Mouse (Mus musculus) embryonic stem cell, embryonic (primary cell): ENCODE data around the gene Atp6v1e1.

Experiments
- CTCF ChIA-PET, 4 experiments: fragments of 300-600 bp in 2 of 4; fragments of 350-600 bp in 2 of 4; sonication (Branson Sonifier 250); formaldehyde crosslinking; loops; one replicate each; lab custom pipeline; 2022; ENCODE audit warnings: inconsistent platforms in 2 of 4; lab: Charles Lee
- POLR2A ChIA-PET, 4 experiments: fragments of 300-600 bp in 2 of 4; fragments of 350-600 bp in 2 of 4; sonication (Branson Sonifier 250); formaldehyde crosslinking; loops; one replicate each; lab custom pipeline; 2022; ENCODE audit warnings: antibody characterized with exemption in 4 of 4, inconsistent platforms in 1 of 4; lab: Charles Lee

Gene Atp6v1e1

DNA sequence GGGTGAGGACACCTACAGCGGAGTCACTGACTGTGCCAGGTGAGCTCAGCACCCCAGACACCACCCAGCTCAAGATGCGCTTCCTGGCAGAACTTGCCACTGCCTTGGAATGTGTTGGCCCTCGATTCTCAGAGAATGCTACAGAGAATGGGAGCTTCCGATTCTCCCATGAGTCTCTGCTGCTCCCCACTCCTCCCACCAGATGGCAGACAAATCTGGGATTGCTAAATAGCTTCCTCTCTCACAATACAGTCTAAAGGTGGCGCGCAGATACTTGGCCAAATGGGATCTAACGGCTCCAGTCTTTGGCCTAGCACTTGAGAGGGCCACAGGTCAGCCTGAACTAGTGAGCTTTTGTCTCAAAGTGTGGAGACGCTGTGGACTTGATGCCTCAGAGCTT is 29.6 kb downstream of the Atp6v1e1 start:
- ChIA-PET CTCF (interaction anchor here in 3 of 4 experiments (0.6 to 1.9 kb wide), 13 partner anchors 9 to 1790 kb away, joined by 3 to 7 read pairs (median 4); partner anchors contain the start of genes Atp6v1e1 (in 1 of the 3), Pex26 (in 1 of the 3) and Slc25a18 (in 1 of the 3)), POLR2A (interaction anchor here (0.6 to 6.2 kb wide), 30 partner anchors 10 to 275 kb away, joined by 3 to 45 read pairs (median 3); partner anchors contain the start of genes Atp6v1e1 (in 4 of the 4) and Slc25a18 (in 1 of the 4))

DNA sequence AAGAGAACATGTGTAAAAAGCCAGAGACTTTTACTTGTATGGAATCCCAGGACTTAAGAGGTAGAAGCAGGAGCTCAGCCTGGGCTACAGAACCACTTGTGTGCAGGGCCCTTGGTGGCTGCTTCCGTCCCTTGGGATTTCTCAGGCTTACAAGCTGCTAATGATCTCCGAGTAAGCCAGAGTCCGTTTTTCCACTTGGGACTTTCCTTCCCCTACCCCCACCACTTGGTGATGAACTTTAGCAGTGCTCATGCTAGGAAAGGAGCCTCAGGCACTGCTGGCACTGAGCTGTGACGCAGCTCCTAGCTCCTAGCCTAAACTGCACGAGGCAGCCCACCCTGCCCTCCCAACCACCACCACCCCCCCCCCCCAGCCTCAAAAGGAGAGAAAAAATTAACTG is 31.9 kb downstream of the Atp6v1e1 start:
- ChIA-PET CTCF (interaction anchor here in 3 of 4 experiments (0.6 to 0.9 kb wide), 5 partner anchors 17 to 718 kb away, joined by 3 to 5 read pairs (median 3); no protein-coding TSS in a partner anchor), POLR2A (interaction anchor here (0.5 to 1.5 kb wide), 17 partner anchors 8 to 835 kb away, joined by 3 to 10 read pairs (median 3); partner anchors contain the start of gene Atp6v1e1 (in 1 of the 4))

- ChIA-PET CTCF (interaction anchor here in 3 of 4 experiments (0.5 to 0.9 kb wide), 5 partner anchors 17 to 466 kb away, joined by 3 to 5 read pairs (median 4); no protein-coding TSS in a partner anchor), POLR2A (interaction anchor here (0.5 to 5.7 kb wide), 20 partner anchors 8 to 834 kb away, joined by 3 to 23 read pairs (median 3); partner anchors contain the start of gene Atp6v1e1 (in 2 of the 4))
These were observed 32.4 kb downstream of the Atp6v1e1 start for GRCm38 (mm10) chr6:120790153-120790552.

GRCm38 (mm10) chr6:120788904-120789303 is 33.7 kb downstream of the Atp6v1e1 start:
- CTCF ChIA-PET: interaction anchor here in 1 of 4 experiments (0.6 kb wide), 2 partner anchors 89 to 224 kb away, joined by 3 read pairs; no protein-coding TSS in a partner anchor

GRCm38 (mm10) chr6:120788068-120788607 is 34.5 kb downstream of the Atp6v1e1 start:
- POLR2A ChIA-PET: interaction anchor here in 2 of 4 experiments (0.5 to 5.7 kb wide), 12 partner anchors 8 to 45 kb away, joined by 3 to 36 read pairs (median 4); partner anchors contain the start of genes Atp6v1e1 (in 2 of the 2) and Slc25a18 (in 1 of the 2)
- CTCF ChIA-PET: no interaction called here

More at GRCm38 (mm10) chr6:120788904-120789303, 33.7 kb downstream of the Atp6v1e1 start:
- POLR2A ChIA-PET: interaction anchor here in 2 of 4 experiments (0.9 to 5.7 kb wide), 8 partner anchors 9 to 64 kb away, joined by 3 to 36 read pairs (median 4); partner anchors contain the start of genes Atp6v1e1 (in 1 of the 2) and Slc25a18 (in 1 of the 2)

DNA sequence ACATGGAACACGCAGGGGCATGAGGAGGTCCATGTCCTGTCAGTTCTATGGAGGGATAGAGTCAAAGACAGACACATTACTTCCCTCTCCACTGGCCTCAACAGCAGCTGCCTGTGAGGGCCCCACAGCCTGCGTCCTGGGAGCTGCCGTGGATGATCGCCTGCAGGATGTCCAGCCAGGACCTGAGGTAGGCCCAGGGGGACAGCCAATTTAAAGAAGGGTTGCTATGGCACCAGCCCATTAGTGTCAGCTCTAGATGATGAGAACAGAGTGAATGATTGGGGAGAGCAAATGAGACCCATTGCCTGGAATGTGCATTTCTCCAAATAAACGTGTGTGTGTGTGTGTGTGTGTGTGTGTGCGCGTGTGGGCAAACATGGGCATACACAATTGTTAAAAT is 38.2 kb downstream of the Atp6v1e1 start:
- CTCF ChIA-PET: interaction anchor here in 1 of 4 experiments (0.6 kb wide), 1 partner anchor 178 kb away, joined by 3 read pairs; no protein-coding TSS in a partner anchor

DNA sequence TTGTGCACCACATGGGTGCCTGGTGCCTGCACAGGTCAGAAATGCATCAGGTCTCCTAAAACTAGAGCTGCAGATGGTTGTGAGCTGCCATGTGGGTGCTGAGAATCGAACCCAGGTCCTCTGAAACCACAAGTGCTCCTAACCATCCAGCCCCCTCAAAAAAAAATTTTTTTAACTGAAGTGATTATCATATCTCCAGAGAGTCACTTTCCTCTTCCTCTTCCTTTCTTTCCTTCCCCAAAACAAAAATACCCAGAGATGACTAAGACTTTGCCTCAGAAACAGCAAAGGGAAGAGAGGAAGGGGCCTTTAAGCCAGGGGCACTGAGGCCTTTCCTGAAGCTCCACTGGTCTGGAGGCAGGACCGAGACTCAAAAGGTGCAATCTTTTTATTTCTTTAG is 39.6 kb downstream of the Atp6v1e1 start:
- POLR2A ChIA-PET: interaction anchor here in 1 of 4 experiments (0.7 to 2.1 kb wide), 3 partner anchors 8 to 1523 kb away, joined by 3 to 5 read pairs (median 3); no protein-coding TSS in a partner anchor
- CTCF ChIA-PET: interaction anchor here in 1 of 4 experiments (0.6 kb wide), 1 partner anchor 1307 kb away, joined by 4 read pairs; no protein-coding TSS in a partner anchor

More for the DNA sequence above, 38.2 kb downstream of the Atp6v1e1 start:
- POLR2A ChIA-PET: interaction anchor here in 3 of 4 experiments (0.7 to 5.7 kb wide), 4 partner anchors 11 to 249 kb away, joined by 3 to 36 read pairs (median 14); partner anchors contain the start of genes Slc25a18 (in 2 of the 3) and Atp6v1e1 (in 1 of the 3)

DNA sequence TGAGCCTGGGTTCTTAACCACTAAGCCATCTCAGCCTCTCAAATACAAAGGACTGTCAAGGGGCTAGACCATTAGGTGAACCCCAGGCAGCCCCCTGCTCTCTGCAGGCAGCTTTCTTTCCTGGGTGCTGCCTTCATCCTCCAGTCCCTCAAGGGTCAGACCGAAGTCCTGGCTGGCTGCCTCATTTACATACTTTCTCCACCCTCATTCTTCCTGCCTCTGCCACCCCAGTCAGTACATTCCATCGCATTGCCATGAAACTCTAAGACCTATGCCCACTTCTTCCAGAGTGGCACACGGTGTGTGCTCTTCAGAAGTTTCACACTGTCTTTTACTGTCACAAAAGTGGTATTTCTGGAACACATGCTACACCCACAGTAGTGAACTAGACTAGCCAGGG is 44.4 kb downstream of the Atp6v1e1 start:
- CTCF ChIA-PET: interaction anchor here in 1 of 4 experiments (0.6 kb wide), 1 partner anchor 369 kb away, joined by 3 read pairs; no protein-coding TSS in a partner anchor
- POLR2A ChIA-PET: interaction anchor here in 3 of 4 experiments (0.6 to 1.8 kb wide), 5 partner anchors 14 to 112 kb away, joined by 3 to 5 read pairs (median 3); partner anchors contain the start of genes Atp6v1e1 (in 1 of the 3) and Cecr2 (in 1 of the 3)

- ChIA-PET CTCF (interaction anchor here in 1 of 4 experiments (0.6 kb wide), 2 partner anchors 52 to 369 kb away, joined by 3 read pairs; no protein-coding TSS in a partner anchor), POLR2A (interaction anchor here in 3 of 4 experiments (0.6 to 1.8 kb wide), 6 partner anchors 10 to 111 kb away, joined by 3 to 5 read pairs (median 3); partner anchors contain the start of genes Atp6v1e1 (in 1 of the 3) and Cecr2 (in 1 of the 3))
These were observed 45.1 kb downstream of the Atp6v1e1 start for GRCm38 (mm10) chr6:120777533-120777932.

DNA sequence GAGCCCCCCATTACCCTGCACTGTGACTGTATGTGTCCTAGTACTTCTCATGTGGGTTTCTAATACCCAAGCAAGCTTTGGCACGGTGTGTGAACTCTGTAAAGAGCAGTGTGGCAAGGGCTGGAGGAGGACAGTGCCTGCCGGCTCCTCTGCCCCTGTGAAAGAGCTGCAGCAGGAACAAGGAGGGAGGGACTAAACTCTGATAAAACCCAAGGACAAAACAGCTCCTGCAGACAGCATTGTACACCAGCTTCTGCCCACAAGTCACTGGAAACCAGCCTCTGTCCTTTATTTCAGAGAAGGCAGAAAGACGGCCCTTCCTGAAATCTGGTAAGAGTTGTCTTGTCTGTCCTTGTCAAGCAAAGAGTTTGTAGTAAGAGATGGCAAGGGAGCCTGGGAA is 46.3 kb downstream of the Atp6v1e1 start:
- ChIA-PET POLR2A (interaction anchor here in 2 of 4 experiments (1.1 kb wide), 2 partner anchors 14 to 100 kb away, joined by 3 read pairs; no protein-coding TSS in a partner anchor), CTCF (no interaction called here)

- CTCF ChIA-PET: interaction anchor here in 2 of 4 experiments (1.0 to 1.1 kb wide), 2 partner anchors 19 to 232 kb away, joined by 3 to 4 read pairs; no protein-coding TSS in a partner anchor
- POLR2A ChIA-PET: interaction anchor here (0.9 to 1.7 kb wide), 11 partner anchors 8 to 49 kb away, joined by 3 to 8 read pairs (median 4); partner anchors contain the start of gene Atp6v1e1 (in 1 of the 4)
These were observed 48.8 kb downstream of the Atp6v1e1 start for GRCm38 (mm10) chr6:120773763-120774162.

GRCm38 (mm10) chr6:120773149-120773628 is 49.4 kb downstream of the Atp6v1e1 start, which contains the start of gene Slc25a18:
TSS of gene Slc25a18 (plus strand) at chr6:120773578.
- ChIA-PET POLR2A (interaction anchor here (0.5 to 4.9 kb wide), 15 partner anchors 9 to 234 kb away, joined by 3 to 36 read pairs (median 4); partner anchors contain the start of gene Atp6v1e1 (in 1 of the 4)), CTCF (interaction anchor here in 3 of 4 experiments (0.5 to 1.1 kb wide), 4 partner anchors 20 to 232 kb away, joined by 3 to 4 read pairs (median 3); no protein-coding TSS in a partner anchor)

- CTCF ChIA-PET: interaction anchor here in 3 of 4 experiments (0.6 to 1.2 kb wide), 3 partner anchors 8 to 193 kb away, joined by 3 to 4 read pairs (median 4); no protein-coding TSS in a partner anchor
- POLR2A ChIA-PET: interaction anchor here in 3 of 4 experiments (0.5 to 4.9 kb wide), 10 partner anchors 13 to 422 kb away, joined by 3 to 36 read pairs (median 4); partner anchors contain the start of gene Atp6v1e1 (in 1 of the 3)
These were observed 50.6 kb downstream of the Atp6v1e1 start for GRCm38 (mm10) chr6:120772025-120772424.

- POLR2A ChIA-PET: interaction anchor here in 2 of 4 experiments (0.5 to 4.9 kb wide), 8 partner anchors 9 to 632 kb away, joined by 3 to 36 read pairs (median 4); no protein-coding TSS in a partner anchor
- CTCF ChIA-PET: interaction anchor here in 2 of 4 experiments (1.1 to 1.2 kb wide), 2 partner anchors 9 to 10 kb away, joined by 3 to 4 read pairs; no protein-coding TSS in a partner anchor
These were observed 51.2 kb downstream of the Atp6v1e1 start for GRCm38 (mm10) chr6:120771366-120771765.

DNA sequence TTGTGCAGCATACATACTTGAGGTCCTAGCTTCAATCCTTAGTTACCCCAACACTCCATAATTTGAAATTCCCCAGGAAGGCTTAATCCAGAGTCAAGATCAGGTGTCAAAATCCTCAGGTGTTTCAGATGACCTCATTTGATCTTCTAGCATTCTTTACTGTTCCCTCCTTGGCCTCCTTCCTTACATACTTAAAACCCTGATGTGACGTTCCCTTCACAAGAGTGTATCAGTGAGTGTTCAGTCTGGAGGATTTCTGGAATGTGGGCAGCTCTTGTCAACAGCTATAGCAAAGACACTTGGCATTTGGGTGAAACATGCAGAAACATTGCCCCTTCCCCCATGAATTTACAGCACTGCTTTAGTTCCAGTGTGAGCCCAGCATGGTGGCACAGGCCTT is 52.6 kb downstream of the Atp6v1e1 start:
- CTCF ChIA-PET: no interaction called here
- POLR2A ChIA-PET: interaction anchor here in 1 of 4 experiments (0.8 to 4.9 kb wide), 5 partner anchors 11 to 188 kb away, joined by 3 to 36 read pairs (median 7); no protein-coding TSS in a partner anchor

DNA sequence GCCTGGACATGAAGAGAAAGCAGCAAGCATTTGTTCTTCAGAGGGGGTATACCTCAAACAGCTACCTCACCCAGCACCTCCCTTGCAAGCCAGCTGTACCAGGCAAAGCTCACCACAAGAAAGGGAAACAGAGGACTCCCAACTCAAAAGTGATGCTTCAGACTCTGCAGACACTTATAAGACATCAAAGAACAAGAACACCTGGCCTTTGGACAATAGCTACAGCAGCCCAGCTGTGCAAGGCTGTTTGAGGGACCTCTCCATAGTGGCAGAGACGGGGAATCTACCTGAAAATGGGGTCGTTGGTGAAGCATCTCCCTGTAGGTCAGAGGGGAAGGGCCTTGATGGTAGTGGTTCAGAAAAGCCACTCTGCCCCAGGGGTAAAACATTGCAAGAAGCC is 61.4 kb downstream of the Atp6v1e1 start:
- ChIA-PET CTCF (interaction anchor here in 1 of 4 experiments (0.5 kb wide), 1 partner anchor 1831 kb away, joined by 4 read pairs; no protein-coding TSS in a partner anchor), POLR2A (no interaction called here)

GRCm38 (mm10) chr6:120746416-120746815 is 76.2 kb downstream of the Atp6v1e1 start:
- POLR2A ChIA-PET: interaction anchor here in 1 of 4 experiments (0.6 to 1.4 kb wide), 2 partner anchors 12 to 50 kb away, joined by 3 read pairs; no protein-coding TSS in a partner anchor
- CTCF ChIA-PET: no interaction called here
